Mouse (Mus musculus) liver (tissue): ENCODE data around the gene Rspry1.

Source experiments
- DNase-seq: peaks from one replicate; pipeline ENCODE4 v3.0.0-alpha.2; 2020; ENCODE audit warnings: mixed read lengths

The Rspry1 gene

GRCm38 (mm10) chr8:94695341-94695993, 93.7 kb downstream of the Rspry1 start:
- no peak for DNase-seq

- peak; percentile 69 for DNase-seq
Observed at GRCm38 (mm10) chr8:94695994-94696384, 94.3 kb downstream of the Rspry1 start, which contains the start of gene Pllp. TSS of gene Pllp (minus strand) at chr8:94696278.

GRCm38 (mm10) chr8:94696566-94696965, 94.8 kb downstream of the Rspry1 start:
- no peak for DNase-seq

- no peak for DNase-seq
Observed at GRCm38 (mm10) chr8:94697956-94698355, 96.2 kb downstream of the Rspry1 start.

GRCm38 (mm10) chr8:94699366-94699765, 97.6 kb downstream of the Rspry1 start:
- DNase-seq, result no peak

- DNase-seq, result no peak
Observed at GRCm38 (mm10) chr8:94700421-94700935, 98.7 kb downstream of the Rspry1 start.

GRCm38 (mm10) chr8:94702156-94702555, 100.4 kb downstream of the Rspry1 start:
- DNase-seq, result no peak

GRCm38 (mm10) chr8:94702844-94703813, 101.4 kb downstream of the Rspry1 start:
- DNase-seq, result peak; percentile 89

GRCm38 (mm10) chr8:94703972-94704668, 102.4 kb downstream of the Rspry1 start:
- DNase-seq, result peak; percentile 97

GRCm38 (mm10) chr8:94704669-94704984, 102.9 kb downstream of the Rspry1 start:
- no peak for DNase-seq

GRCm38 (mm10) chr8:94705581-94706245, 104.0 kb downstream of the Rspry1 start:
- DNase-seq, result no peak

- DNase-seq, result no peak
Observed at GRCm38 (mm10) chr8:94706732-94707395, 105.1 kb downstream of the Rspry1 start.
